Mouse (Mus musculus) mesoderm, embryonic 11.5 days (tissue): Measurements from ENCODE around the gene Moap1.

ENCODE experiments used
- DNase-seq: peaks from one replicate; pipeline ENCODE4 v3.0.0-alpha.2; 2012; ENCODE audit warnings: low read depth, low spot score

The Moap1 gene

DNA sequence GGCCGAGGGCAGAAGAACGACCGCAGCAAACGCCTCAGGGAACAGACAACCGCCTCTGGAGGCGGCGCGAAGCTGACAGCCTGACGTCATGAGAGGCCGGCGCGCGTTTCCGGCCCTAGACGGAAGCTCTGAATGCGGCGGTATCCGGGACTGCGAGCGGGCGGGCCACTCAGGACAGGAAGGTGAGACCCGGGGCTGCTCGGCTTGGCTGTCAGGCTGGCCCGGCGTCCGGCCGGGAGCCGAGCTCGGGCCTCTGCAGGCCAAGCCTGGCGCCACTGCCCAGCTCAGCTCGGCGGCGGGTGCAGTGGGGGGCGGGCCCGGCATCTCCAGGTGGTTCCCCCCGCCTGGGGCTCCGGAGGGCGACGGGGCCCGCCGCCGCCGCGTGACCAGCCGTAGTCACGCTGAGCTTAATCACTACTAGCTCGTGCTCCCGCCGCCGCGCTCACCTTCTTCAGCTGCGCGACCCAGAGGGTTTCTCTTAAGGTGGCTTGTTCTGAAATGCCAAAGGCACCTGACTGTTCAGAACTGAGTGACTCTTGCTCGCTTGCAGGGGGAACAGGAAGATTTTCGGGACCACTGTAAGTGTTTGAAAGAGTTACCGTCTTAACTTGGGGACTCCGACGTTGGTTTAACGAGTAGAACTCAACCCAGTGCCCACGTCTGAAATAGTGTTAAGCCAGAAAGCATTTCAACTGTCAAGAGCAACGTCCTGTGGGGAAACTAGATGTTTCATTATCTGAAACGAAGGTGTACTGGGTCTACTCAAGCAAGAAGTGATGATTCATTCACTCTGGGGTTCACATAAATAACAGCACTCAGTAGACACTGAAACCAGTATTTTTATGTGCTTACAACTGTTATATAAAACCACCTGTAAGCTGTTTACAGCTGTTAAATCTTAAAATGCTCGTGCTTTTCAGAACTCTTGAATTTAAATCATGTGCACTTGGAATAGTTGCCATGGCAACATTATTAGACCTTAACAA is at the start of gene Moap1, which contains the start of gene Tmem251:
Gene Moap1 (minus strand): TSS at position 73 of the 986 bp plus-strand sequence.
Gene Tmem251 (plus strand): TSS at position 174 of the 986 bp plus-strand sequence.
- peak; percentile 91 for DNase-seq

DNA sequence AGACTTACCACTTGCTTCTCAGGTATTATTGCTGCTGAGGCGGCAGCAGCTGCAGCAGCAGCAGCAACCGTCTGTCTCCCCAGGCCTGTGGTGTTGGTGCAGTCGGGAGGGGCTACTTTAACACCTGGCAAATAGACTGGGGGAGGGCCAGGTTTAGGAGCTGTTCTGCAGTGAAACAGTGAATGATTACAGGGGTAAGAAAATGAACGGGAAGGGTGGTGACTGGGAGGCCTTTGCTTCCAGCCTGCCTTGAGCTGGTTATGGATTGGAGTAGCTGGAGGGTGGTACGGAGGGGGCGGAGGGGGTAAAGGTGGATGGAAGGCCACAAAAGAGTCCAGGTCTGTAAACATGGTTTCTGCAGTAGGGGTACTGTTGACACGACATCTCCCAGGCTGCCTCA is 44.5 kb upstream of the Moap1 start:
- no peak for DNase-seq

DNA sequence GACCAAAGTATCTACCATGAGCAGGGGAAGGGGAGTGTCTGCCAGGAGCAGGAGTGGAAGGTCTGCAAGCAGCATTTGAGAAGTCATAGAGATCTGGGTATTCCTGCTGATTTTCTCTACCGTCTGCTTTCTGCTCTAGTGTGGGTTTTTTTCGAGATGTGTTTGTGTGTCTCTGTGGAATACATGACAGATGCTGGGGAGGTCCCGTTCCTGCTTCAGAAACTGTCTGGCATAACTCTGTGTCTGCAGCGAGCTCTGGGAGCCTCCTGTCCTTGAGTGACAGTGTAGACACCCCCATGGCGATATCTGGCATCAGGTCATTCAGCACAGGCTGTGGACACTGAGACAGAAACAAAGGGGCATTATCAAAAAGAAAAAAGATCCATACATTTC is 42.1 kb upstream of the Moap1 start:
- no peak for DNase-seq

DNA sequence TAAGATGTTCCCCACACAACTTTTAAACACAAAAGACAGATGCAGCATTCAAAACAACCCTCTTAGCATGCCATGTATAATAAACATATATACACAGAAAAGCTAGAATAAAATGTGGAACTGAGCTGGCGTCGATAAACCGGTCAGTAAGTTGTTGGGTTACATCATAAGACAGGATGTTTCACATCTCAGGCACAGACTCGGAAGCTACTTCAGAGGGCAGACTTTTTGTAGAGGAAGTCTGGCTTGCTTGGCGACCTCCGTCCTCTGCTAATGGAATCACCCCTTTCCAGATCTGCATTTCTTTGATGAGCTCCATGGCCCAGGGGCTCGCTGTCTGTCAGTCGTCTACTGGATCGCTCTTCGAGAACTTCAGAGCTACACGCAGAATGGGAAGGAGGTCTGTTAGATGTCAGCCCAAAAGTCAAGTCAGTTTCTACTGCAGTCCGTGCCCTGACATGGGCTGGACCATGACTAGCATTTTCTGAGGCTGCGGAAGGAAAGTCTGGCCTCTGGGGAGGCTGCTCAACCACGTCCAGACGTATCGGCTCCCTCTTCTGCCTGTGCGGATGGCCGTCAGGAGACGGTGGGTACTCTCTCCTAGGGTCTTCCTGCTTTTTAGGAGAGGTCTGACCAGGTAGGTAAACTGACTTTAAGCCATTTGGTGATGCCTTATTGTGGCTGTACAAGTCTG is 41.6 kb upstream of the Moap1 start:
- no peak for DNase-seq

DNA sequence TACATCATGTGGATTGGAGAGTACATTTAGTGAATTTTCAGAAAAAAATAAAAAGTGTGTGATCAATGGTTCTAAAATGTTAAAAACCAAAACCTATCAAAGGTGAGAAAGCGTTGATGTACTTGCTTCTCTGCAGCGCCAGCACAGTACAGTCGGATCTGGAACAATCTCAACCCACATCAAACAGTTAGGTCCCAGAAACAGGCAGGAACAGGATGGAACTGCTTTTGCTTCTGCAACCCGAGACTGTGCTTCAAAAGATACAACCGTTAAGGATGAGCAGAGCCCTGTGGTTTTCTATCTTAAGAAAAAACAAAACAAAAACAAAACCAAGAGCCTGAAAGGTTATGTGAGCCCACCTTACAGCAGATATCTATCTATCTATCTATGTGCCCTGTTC is 39.4 kb upstream of the Moap1 start:
- no peak for DNase-seq

DNA sequence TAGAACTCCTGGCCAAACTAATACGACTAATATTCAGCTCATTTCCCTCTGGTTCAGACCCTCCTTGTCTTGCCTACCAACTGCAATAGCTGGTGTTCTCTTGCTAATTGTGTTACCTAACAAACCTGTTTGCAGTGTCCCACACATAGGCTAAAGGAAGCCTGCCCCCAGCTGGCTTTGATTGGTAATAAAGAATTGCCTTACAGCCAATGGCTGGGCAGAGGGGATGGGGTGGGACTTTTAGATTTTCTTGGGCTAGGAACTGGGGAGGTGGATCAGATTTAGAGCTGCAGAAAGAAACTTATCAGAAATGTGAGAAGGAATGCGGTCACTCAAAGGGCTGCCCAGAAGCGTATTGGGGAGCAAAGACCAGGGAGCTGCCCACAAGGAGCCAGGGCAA is 36.0 kb upstream of the Moap1 start:
- no peak for DNase-seq

DNA sequence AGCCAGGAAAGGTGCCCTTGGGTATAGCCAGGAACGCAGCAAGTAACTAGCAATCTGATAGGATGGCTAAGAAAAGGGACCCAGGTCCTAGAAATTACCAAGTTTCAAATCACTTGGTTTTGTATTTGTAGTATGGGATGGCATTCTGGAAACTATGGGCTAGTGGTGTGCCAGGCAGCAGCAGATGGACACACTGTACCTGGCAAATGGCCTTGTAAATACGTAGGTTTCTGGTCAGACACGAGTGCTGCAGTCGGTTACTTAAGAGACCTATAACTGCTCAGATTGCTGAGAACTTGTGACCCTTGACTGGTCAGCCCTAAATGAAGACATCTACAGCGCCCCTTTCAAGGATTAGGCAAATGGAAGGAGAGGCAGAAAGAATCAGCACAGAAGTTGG is 34.7 kb upstream of the Moap1 start:
- DNase-seq: no peak

DNA sequence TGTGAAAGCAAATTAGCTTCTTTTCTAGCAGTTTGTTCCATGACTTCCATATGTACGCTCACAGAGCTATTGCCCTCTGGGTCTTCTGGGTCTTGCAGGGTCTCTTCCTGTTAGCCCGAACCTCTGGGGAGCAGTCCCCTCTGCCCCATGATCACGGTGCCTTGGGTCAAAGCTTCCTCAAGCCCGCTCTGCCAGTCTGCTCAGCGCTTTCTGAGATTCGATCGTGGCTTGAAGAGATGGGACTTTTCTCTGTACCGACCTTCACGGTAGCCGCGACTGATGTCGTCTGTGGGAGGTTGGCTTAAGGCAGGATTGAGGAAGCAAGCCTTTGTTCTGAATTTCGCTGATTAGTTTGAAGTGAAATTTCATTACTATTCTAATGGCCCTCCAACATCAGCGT is 32.6 kb upstream of the Moap1 start:
- DNase-seq: no peak

DNA sequence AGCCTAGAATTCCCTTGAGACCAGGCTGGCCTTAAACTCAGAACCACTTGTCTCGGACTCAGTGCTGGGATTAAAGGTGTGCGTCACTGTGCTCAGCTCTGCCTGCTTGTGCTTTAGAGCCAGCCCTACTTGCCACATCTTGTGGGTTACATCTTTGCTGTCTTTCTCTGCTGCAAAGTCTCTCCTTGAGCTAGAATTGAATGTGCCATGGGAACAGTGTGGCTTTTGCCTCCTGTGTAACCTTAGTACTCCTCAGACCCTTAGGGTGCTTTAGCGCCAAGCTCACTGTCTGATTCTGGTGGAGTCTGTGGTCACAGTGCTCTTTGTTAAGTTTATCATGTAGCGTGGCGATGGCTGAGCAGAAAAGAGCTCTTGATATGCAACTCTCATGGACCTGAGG is 29.2 kb upstream of the Moap1 start:
- no peak for DNase-seq

DNA sequence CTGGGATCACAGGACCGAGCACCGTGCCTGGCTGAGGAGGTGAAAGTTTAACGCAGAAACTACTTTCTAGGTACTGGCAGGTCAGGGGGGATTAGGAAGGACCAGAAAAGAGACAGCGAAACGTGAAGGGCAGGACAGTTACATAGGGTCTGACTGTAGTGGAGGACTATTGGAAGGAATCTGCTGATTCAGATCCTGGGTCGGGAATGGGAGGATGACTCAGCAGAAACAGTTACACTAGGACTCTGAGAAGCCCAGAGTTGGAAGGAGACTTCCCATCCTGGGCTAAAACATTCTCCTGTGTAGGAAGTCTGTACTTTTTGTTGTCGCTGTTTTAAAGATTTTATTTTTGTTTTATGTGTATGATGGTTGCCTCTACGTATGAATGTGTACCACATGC is 28.1 kb upstream of the Moap1 start:
- DNase-seq: no peak

DNA sequence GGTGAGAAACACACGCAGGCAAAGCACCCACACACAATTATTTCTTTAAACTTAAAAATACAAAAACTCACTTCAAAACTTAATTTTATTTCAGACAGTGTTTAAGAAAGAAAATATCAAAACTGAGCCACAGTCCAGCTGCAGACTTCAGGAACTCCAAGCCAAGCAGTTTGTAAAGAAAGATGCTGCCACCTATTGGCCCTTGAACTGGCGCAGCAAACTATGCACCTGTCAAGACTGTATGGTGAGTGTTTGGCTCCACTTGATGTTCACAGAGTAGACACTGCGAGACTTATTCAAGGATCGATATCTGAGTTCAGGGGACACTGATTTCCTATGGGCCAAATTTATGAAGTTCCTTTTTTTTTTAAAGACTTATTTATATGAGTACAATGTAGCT is 25.5 kb upstream of the Moap1 start:
- no peak for DNase-seq

DNA sequence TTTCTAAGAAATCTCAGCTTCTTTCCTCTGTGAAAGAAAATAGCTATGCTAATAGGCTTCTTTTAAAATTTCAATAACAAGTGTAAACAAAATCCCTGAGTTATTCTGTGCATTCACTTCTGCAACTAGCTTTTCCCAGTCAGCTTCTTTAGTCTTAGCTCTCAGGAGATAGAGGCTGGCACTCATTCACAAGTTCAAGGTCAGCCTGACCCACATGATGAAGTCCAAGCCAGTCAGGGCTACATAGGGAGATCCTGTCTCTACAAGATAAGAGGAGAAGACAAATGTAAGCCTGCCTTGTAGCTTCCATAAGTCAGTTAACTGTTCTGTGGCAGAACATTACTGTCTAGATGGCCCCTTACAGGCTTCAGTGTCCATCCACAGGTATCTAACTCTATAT is 20.2 kb upstream of the Moap1 start:
- DNase-seq: no peak

DNA sequence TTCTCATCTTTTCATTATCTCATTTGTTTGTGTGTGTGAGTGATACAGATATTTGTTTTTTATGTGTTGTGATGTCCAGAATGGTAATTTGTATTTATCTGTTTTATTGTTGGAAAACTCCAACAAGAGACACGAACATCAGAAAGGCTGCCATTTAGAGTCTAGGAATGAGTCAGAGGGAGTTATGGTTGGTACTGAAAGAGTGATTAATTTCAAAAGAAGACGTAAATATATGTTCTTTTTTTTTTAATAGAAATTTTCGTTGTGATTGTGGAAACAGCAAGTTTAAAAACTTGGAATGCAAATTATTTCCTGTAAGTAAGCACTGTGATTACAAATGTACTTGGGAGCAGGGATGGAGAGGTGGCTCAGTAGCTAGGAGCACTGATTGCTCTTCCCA is 18.2 kb upstream of the Moap1 start:
- no peak for DNase-seq

DNA sequence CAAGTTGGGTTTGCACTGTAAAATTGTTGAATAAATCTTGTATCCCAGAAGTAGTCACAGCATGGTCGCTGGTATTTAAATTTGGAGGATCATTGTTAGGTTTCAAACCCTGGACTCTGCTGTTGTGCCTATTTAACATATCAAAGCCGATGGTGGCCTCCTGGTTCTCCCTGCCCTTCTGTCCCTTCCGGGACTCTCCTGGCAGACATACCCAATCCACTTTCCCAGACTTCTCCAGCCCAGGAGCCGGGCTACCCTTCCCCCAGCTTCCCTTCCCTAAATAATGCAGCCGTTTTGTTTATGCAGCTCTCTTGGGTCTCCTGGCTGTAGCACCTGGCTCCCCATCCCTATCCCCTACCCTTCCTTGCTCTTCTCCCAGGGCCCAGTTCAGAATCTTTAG is 15.5 kb upstream of the Moap1 start:
- DNase-seq: no peak

DNA sequence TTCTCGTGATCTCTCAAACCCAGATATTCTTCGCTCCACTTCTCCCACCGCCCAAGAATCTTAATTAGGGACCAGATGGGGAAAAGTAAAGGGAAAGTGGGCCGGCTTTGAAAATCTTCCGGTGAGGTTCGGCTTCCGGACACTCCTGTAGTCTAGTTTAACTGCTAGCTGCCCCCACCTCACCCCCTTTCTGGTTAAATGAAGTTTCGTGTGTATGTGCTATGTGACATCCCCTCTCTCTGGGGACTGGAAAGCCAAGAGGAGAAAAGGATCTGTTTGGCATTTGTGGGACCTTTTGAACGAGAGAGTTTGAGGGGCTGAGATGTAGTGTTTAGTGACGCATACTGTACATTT is 14.9 kb upstream of the Moap1 start, which contains the start of gene Gm20604:
Gene Gm20604 (minus strand): TSS at position 270 of the 354 bp plus-strand sequence.
- no peak for DNase-seq

DNA sequence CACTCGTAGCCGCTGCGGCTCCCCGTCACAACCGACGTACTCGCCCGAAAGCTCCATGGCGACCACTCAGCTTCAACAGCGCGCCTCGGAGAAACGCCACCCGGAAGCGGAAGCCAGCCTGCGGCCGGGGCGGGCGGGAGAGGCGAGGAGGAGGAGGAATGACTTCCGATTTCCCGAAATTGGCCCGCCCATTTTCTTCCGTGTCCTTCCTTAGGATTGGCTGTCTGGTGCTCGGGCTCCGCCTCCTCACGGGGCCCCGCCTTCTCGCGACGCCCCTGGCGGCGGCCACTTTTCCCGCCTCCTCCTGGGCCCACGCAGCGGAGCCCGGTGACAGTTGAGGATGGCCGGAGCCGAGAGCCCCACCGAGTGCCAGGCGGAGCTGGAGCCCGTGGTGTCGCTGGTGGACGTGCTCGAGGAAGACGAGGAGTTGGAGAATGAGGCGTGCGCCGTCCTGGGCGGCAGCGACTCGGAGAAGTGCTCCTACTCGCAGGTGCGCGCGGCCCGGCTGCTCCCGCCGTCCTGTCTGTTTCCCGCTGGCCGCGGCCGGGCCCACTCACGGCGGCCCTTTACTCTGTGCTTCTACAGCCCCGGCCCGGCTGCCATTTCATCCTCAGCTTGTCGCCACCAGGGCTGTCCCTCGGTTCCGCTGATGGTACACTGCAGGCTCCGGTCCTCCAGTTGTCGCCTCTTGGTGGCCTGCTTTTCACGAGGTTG is 14.4 kb upstream of the Moap1 start, which contains the start of the genes Gm28051, Gon7 and Ubr7:
Gene Gm28051 (minus strand): TSS at position 77 of the 714 bp plus-strand sequence.
Gene Gon7 (minus strand): TSS at position 115 of the 714 bp plus-strand sequence.
Gene Ubr7 (plus strand): TSS at position 279 of the 714 bp plus-strand sequence.
- DNase-seq: peak; percentile 98

DNA sequence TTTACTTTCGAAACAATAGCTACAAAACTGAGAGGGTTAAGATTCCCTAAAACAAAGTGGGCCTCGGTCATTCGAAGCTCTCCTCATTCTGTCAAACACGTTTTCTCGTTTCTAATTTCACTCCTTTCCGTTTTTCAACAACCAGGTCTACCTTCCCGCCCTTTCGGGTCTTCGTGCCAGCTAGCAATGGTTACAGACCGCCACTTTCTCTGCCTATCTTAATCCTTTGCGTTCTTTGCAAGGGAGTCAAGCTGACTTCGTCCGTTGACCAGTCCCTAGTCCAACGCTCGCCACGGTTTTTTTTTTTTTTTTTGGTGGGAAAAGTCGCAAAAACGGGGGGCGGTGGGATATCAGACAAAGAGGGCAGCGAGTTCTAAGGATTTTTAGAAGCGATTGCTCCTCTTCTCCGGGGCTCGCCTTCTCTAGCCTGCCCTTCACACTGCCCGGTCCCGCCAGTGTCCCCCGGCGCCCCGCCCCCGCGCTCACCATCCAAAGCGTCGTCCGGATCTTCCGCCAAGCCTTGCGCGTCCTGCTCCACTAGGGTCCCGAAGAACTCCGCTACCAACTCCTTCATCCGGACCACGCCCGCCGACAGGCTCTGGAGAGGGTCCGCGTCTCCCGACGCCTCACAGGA is 13.7 kb upstream of the Moap1 start:
- no peak for DNase-seq

DNA sequence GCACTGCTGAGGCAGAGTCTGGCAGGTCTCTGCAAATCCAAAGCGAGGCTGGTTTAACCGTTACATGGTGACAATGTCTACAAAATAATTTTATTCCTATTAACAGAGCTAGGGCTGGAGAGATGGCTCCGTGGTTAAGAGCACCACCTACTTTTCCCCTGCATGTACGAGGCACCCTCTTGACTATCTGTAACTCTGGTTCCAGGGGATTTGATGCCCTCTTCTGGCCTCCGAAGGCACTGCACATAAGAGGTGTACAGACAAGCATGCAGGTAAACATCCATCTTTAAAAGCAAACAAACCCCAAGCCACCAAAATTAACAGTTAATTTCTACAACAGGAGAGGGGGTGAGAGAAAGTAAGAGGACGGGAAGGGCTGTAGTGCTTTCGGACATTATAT is 12.8 kb upstream of the Moap1 start:
- no peak for DNase-seq

DNA sequence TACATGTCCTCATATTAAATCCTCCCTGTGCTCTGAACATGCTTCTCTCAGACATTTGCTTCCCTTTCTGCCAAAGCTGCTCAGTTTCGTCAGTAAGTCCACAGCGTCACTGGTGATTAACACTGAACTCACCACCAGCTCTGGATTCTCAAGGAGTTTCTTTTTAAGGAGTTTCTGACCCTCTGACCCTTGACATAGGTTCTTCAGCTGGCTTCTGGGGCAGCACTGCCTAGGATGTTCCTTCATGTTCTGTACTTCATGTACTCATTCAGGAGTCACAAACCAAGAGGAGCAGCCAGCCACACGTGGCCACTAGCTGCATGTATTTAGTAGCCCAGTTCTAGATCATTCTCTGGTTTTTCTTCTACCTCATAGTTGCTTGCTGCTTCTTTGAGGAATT is 4.8 kb upstream of the Moap1 start:
- DNase-seq: no peak

DNA sequence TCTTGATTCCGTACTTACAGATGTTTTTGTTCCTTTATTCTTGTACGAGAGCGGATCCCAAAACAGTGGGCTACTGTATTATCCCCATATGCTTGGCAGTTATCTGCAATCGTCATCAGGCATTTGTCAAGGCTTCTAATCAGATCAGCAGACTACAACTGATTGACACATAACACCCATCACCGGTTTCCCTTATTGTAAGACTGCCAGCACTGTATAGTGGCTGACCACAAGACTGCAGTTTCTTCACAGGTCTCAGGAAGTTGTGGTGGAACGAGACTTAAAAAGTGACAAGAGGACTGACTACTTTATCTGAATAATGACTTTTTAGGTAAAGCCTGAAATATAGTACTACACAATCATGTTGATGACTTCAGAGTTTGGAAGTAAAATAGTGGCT is 1.4 kb upstream of the Moap1 start:
- DNase-seq: no peak

DNA sequence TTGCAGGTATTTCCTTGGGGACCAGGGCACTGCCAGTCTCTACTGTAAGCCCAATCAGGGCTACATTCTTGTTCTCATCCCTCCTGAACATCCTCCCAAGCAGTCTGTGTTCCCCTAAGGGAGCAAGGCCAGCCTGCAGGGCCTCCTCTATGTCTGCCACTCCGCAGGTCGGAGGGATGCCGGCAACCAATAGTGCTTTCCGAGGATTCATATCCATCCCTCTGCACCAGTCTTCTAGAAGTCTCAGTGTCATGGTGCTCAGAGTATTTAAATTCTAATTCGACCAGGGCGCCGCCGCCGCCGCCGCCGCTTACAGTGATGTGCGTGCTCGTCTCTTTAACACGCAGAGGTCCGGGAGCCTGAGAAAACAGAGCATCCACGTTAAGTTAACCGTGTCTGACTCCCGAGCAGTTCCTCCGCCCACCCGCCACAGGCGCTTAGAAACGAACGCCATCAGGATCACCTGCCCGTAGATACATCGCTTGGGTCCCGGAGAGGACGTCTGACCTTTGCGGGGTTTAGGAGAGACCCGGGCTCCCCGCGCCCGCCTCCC is 349 bp downstream of the Moap1 start:
- DNase-seq: no peak
